Mouse (Mus musculus) heart, adult 2 months (tissue): ENCODE data around the gene Apol7a.

Source experiments
- CTCF ChIP-seq: fragments of 200-600 bp; IDR thresholded peaks from 2 replicates; pipeline ENCODE4 v1.8.1; 2022; ENCODE audit warnings: antibody characterized with exemption, mild to moderate bottlenecking, moderate library complexity
- EP300 ChIP-seq: fragments of 200-500 bp; IDR thresholded peaks from 2 replicates; pipeline ENCODE4 v1.6.1; 2011; ENCODE audit warnings: low read depth, low read length, control low read depth; ENCODE audit not compliant: insufficient read depth

- no peak for TF ChIP-seq CTCF
- no peak for TF ChIP-seq EP300
These were observed 35.3 kb downstream of the Apol7a start for GRCm38 (mm10) chr15:77363578-77363977.
